In genomic region chr1:155059505-155059904, GRCm38 (mm10) we compare ENCODE assay signal across 8 mouse cellular contexts. TPM values are rescaled to one million over a fixed set of nuclear protein-coding genes. Genes with fewer than 3 reads are reported as not detected.
DNase-seq lines count a peak whose midpoint lies in the region; ATAC-seq and TF ChIP-seq lines count a peak whose summit lies in the region.

No protein-coding gene starts in this region.

- no peak for TF ChIP-seq CTCF in MEL (IDR thresholded peaks at IDR 0.05 in 2 of 3, conservative IDR thresholded peaks at IDR 0.05 in 1 of 3; ENCODE audit: control insufficient read depth in 1 of 3, insufficient read depth in 1 of 3, low read depth in 2 of 3, low read length in 3 of 3, poor library complexity in 1 of 3, severe bottlenecking in 1 of 3)
- no peak; the same call in 1 of the 2 replicates for TF ChIP-seq CTCF in stomach, postnatal 0 days (IDR thresholded peaks at IDR 0.05; ENCODE audit: low read depth)

- no peak for ATAC-seq in hindbrain, embryonic 16.5 days
- peak; percentile 22; the same call in 1 of the 2 replicates for ATAC-seq in stomach, postnatal 0 days (ENCODE audit: low FRiP score, low TSS enrichment)

- H3K4me2 ChIP-seq in hindbrain, embryonic 16.5 days (ENCODE audit: low read length) = no peak overlapping the region
- H3K4me2 ChIP-seq in stomach, postnatal 0 days (replicated peaks; ENCODE audit: low read depth) = no peak overlapping the region

- H3K9ac ChIP-seq in hindbrain, embryonic 16.5 days (ENCODE audit: low read depth, low read length) = no peak overlapping the region
- H3K9ac ChIP-seq in MEL (ENCODE audit: control insufficient read depth, low read depth, low read length, poor library complexity, severe bottlenecking) = peak overlapping the region; percentile 53
- H3K9ac ChIP-seq in stomach, postnatal 0 days (ENCODE audit: low read length) = no peak overlapping the region

- H3K27me3 ChIP-seq in hindbrain, embryonic 10.5 days (ENCODE audit: insufficient read depth, poor library complexity, severe bottlenecking) = peaks cover 18% of the 10 kb centered on the region
- no peaks in the 10 kb centered on the region for H3K27me3 ChIP-seq in hindbrain, embryonic 16.5 days (replicated peaks; ENCODE audit: control insufficient read depth, insufficient read depth, low read length)
- no peaks in the 10 kb centered on the region for H3K27me3 ChIP-seq in MEL (ENCODE audit: control insufficient read depth in 1 of 2, insufficient read depth in 2 of 2, low read length in 2 of 2)
- H3K27me3 ChIP-seq in stomach, postnatal 0 days (ENCODE audit: control insufficient read depth, insufficient read depth, low read length) = no peaks in the 10 kb centered on the region

- no peaks in the 10 kb centered on the region for H3K79me2 ChIP-seq in MEL (ENCODE audit: control insufficient read depth, insufficient read depth, low read length, poor library complexity)

- peak overlapping the region; percentile 65 for H3K27ac ChIP-seq in hindbrain, embryonic 10.5 days
- H3K27ac ChIP-seq in hindbrain, embryonic 16.5 days (ENCODE audit: low read depth, low read length) = no peak overlapping the region
- peak overlapping the region; percentile 64 for H3K27ac ChIP-seq in MEL (ENCODE audit: control insufficient read depth, low read depth, low read length)
- no peak overlapping the region for H3K27ac ChIP-seq in stomach, postnatal 0 days (replicated peaks)

- no peak overlapping the region for H3K4me3 ChIP-seq in hindbrain, embryonic 10.5 days
- no peak overlapping the region for H3K4me3 ChIP-seq in hindbrain, embryonic 16.5 days (ENCODE audit: low read length)
- H3K4me3 ChIP-seq in MEL (ENCODE audit: control insufficient read depth in 1 of 2, insufficient read depth in 1 of 2, low read depth in 2 of 2, low read length in 2 of 2) = peak overlapping the region; percentile 49 to 55
- no peak overlapping the region for H3K4me3 ChIP-seq in stomach, postnatal 0 days (ENCODE audit: low read depth, low read length)

- no peak for TF ChIP-seq POLR2A in MEL (IDR thresholded peaks at IDR 0.05; ENCODE audit: control insufficient read depth in 1 of 2, insufficient read depth in 1 of 2, low read depth in 1 of 2, low read length in 2 of 2, poor library complexity in 1 of 2)

- no peaks in the 10 kb centered on the region for H3K9me3 ChIP-seq in hindbrain, embryonic 10.5 days
- H3K9me3 ChIP-seq in hindbrain, embryonic 16.5 days (ENCODE audit: control insufficient read depth, low read length) = no peaks in the 10 kb centered on the region
- H3K9me3 ChIP-seq in MEL (replicated peaks; ENCODE audit: insufficient read depth, low read length) = no peaks in the 10 kb centered on the region
- H3K9me3 ChIP-seq in stomach, postnatal 0 days (ENCODE audit: control insufficient read depth, low read length) = no peaks in the 10 kb centered on the region

- H3K36me3 ChIP-seq in hindbrain, embryonic 10.5 days = no peaks in the 10 kb centered on the region
- H3K36me3 ChIP-seq in hindbrain, embryonic 16.5 days (ENCODE audit: control insufficient read depth, insufficient read depth, low read length) = no peaks in the 10 kb centered on the region
- peaks cover 0 to 14% of the 10 kb centered on the region in 2 experiments; a peak in 2 of 4 replicates for H3K36me3 ChIP-seq in MEL (ENCODE audit: control insufficient read depth in 1 of 2, insufficient read depth in 2 of 2, low read length in 2 of 2)
- H3K36me3 ChIP-seq in stomach, postnatal 0 days (ENCODE audit: control insufficient read depth, insufficient read depth, low read length) = no peaks in the 10 kb centered on the region

- no peak for TF ChIP-seq RAD21 in MEL (IDR thresholded peaks at IDR 0.05; ENCODE audit: low read depth, low read length)

- peaks cover 41% of the 10 kb centered on the region for H3K4me1 ChIP-seq in hindbrain, embryonic 10.5 days (replicated peaks)
- H3K4me1 ChIP-seq in hindbrain, embryonic 16.5 days (ENCODE audit: control insufficient read depth, insufficient read depth, low read depth, low read length) = peaks cover 17% of the 10 kb centered on the region; the same call in 1 of the 2 replicates
- peaks cover 11 to 28% of the 10 kb centered on the region in 2 experiments for H3K4me1 ChIP-seq in MEL (ENCODE audit: control insufficient read depth in 1 of 2, insufficient read depth in 2 of 2, low read length in 2 of 2)
- peaks cover 5% of the 10 kb centered on the region; the same call in 1 of the 2 replicates for H3K4me1 ChIP-seq in stomach, postnatal 0 days (replicated peaks; ENCODE audit: control insufficient read depth, insufficient read depth)

- no peak for DNase-seq in hindbrain, embryonic 10.5 days (ENCODE audit: low spot score)
- peak; percentile 91 for DNase-seq in MEL (ENCODE audit: low read depth, low spot score)
- DNase-seq in heart, adult 18-20 months = peak; percentile 79 to 90
- peak; percentile 59 for DNase-seq in kidney, adult 9 months
- DNase-seq in lung, postnatal 25 days (ENCODE audit: low spot score) = peak; percentile 80
- DNase-seq in stomach, postnatal 0 days (ENCODE audit: low spot score) = peak; percentile 47
- no peak for DNase-seq in urinary bladder, adult 18-20 months (ENCODE audit: low spot score in 2 of 2)

- TF ChIP-seq EP300 in MEL (IDR thresholded peaks at IDR 0.05; ENCODE audit: low read depth in 1 of 2, low read length in 2 of 2) = peak in 1 of 2 experiments; percentile 70; a peak in 2 of 4 replicates
- no peak for TF ChIP-seq EP300 in stomach, postnatal 0 days (optimal IDR thresholded peaks at IDR 0.05)

- 33% methylated on average over 14 of the region's 14 CpGs for WGBS in hindbrain, embryonic 10.5 days
- WGBS in hindbrain, embryonic 16.5 days = 32% methylated on average over 14 of the region's 14 CpGs
- WGBS in stomach, postnatal 0 days = 29% methylated on average over 12 of the region's 14 CpGs

TF ChIP-seq in MEL, 35 proteins besides CTCF, POLR2A, EP300 and RAD21:
- TF ChIP-seq TCF12 (IDR thresholded peaks at IDR 0.05; ENCODE audit: low read depth, low read length) = peak; percentile 12; the same call in 1 of the 2 replicates
- TF ChIP-seq MAZ (IDR thresholded peaks at IDR 0.05; ENCODE audit: low read depth, low read length) = peak; percentile 84; the same call in 1 of the 2 replicates
- 0 out of 2 replicates have a peak, but pooled peaks have one; percentile 40 for TF ChIP-seq TBP (IDR thresholded peaks at IDR 0.05; ENCODE audit: low read depth, low read length)
- peak; percentile 98 for TF ChIP-seq MEF2A (IDR thresholded peaks at IDR 0.05; ENCODE audit: extremely low read depth, insufficient replicate concordance, low read depth, low read length, poor library complexity, severe bottlenecking)
- no peak for TF ChIP-seq CHD1 (IDR thresholded peaks at IDR 0.05; ENCODE audit: low read depth, low read length)
- TF ChIP-seq HCFC1 (IDR thresholded peaks at IDR 0.05; ENCODE audit: low read depth, low read length) = peak; percentile 43; the same call in 1 of the 2 replicates
- peak; percentile 59; the same call in 1 of the 2 replicates for TF ChIP-seq ELF1 (IDR thresholded peaks at IDR 0.05; ENCODE audit: low read depth, low read length)
- peak; percentile 21; the same call in 1 of the 2 replicates for TF ChIP-seq SIN3A (IDR thresholded peaks at IDR 0.05; ENCODE audit: low read length)
- TF ChIP-seq ETS1 (IDR thresholded peaks at IDR 0.05; ENCODE audit: low read depth, low read length) = peak; percentile 52; the same call in 1 of the 2 replicates
- TF ChIP-seq ZMIZ1 (IDR thresholded peaks at IDR 0.05; ENCODE audit: low read depth, low read length) = no peak
- no peak for TF ChIP-seq MYC (IDR thresholded peaks at IDR 0.05; ENCODE audit: low read depth, low read length)

RNA-seq across cellular contexts. Expression of gene Ier5, which starts 39.9 kb away (rescaled TPM):
- 4.1 and 7.0 TPM in 2 replicates for polyA plus RNA-seq in hindbrain, embryonic 10.5 days (2016; fragmentation: Nextera tagmentation; extraction: Ambion mirVana)
- polyA plus RNA-seq in hindbrain, embryonic 16.5 days (2015; fragmentation: Nextera tagmentation; extraction: Ambion mirVana) = 4.5 and 5.5 TPM in 2 replicates
- total RNA-seq in MEL (2012; rRNA removed) = 7.2 and 7.5 TPM in 2 replicates
- 1 to 10 TPM in 1 of 2 experiments, not detected in 1; 7.4 TPM for polyA plus RNA-seq in MEL (2012; ENCODE audit: insufficient read depth in 1 of 2, insufficient read length in 2 of 2, low read depth in 1 of 2, low replicate concordance in 2 of 2, missing spikeins in 1 of 2)
- total RNA-seq in heart, adult 18-20 months (2021) = 10 to 100 TPM; 18.8 to 21.4 TPM
- polyA plus RNA-seq in stomach, postnatal 0 days (2015; fragmentation: Nextera tagmentation; extraction: Ambion mirVana) = 7.3 and 11.2 TPM in 2 replicates

Comparison
In these comparisons a context has a peak if more than half of its experiments do, and no peak if none do; other contexts are left out.
1. H3K27ac ChIP-seq: peak in hindbrain, embryonic 10.5 days (single experiment) and MEL (single experiment); none in hindbrain, embryonic 16.5 days (single experiment) and stomach, postnatal 0 days (single experiment).
2. DNase-seq: peak in MEL (single experiment), heart, adult 18-20 months (2 of 2), kidney, adult 9 months (single experiment), lung, postnatal 25 days (single experiment) and stomach, postnatal 0 days (single experiment); none in hindbrain, embryonic 10.5 days (single experiment) and urinary bladder, adult 18-20 months (0 of 2).
3. H3K4me3 ChIP-seq: peak in MEL (2 of 2); none in hindbrain, embryonic 10.5 days (single experiment), hindbrain, embryonic 16.5 days (single experiment) and stomach, postnatal 0 days (single experiment).